Mouse (Mus musculus): ENCODE measurements around the gene Dyrk1b. TPM values are rescaled to one million over a fixed set of nuclear protein-coding genes. Genes with fewer than 3 reads are reported as not detected.

The Dyrk1b gene
- polyA plus RNA-seq, 1 experiment, result 10.8 TPM

- Histone ChIP-seq H3K27ac (ENCODE audit: control insufficient read depth, insufficient read depth, low read depth, low read length, poor library complexity) (no peak overlapping the region; the same call in 1 of the 2 replicates), H3K4me3 (replicated peaks; ENCODE audit: control insufficient read depth, low read depth, low read length) (peak overlapping the region; percentile 22), H3K4me1 (ENCODE audit: control insufficient read depth, insufficient read depth, low read length) (no peaks in the 10 kb centered on the region; the same call in 1 of the 2 replicates)
- WGBS, result 93% methylated on average over 12 of the region's 12 CpGs
- TF ChIP-seq POLR2A (IDR thresholded peaks at IDR 0.05; ENCODE audit: borderline replicate concordance, control insufficient read depth, low read depth, low read length) (no peak), CTCF (IDR thresholded peaks at IDR 0.05; ENCODE audit: control insufficient read depth, insufficient read depth, low read length) (no peak)
These were observed 2.1 kb downstream of the Dyrk1b start for GRCm38 (mm10) chr7:28181376-28181775.

DNA sequence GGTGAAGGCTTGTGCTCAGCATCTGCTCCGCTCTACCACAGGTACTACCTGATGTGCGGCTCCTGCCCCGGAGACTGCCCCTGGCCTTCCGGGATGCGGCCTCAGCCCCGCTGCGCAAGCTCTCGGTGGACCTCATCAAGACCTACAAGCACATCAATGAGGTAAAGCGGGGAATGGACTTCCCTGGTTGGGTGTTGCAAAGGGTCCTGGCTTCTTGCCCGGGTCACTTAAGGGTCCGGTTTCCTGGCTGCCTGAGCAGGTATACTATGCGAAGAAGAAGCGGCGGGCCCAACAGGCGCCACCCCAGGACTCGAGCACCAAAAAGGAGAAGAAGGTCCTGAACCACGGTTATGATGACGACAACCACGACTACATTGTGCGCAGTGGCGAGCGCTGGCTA, 3.1 kb downstream of the Dyrk1b start:
- Histone ChIP-seq H3K4me3 (replicated peaks; ENCODE audit: control insufficient read depth, low read depth, low read length) (no peak overlapping the region), H3K4me1 (ENCODE audit: control insufficient read depth, insufficient read depth, low read length) (no peaks in the 10 kb centered on the region; the same call in 1 of the 2 replicates), H3K27ac (ENCODE audit: control insufficient read depth, insufficient read depth, low read depth, low read length, poor library complexity) (no peak overlapping the region)
- no peak for TF ChIP-seq CTCF (IDR thresholded peaks at IDR 0.05; ENCODE audit: control insufficient read depth, insufficient read depth, low read length)
- TF ChIP-seq POLR2A (IDR thresholded peaks at IDR 0.05; ENCODE audit: borderline replicate concordance, control insufficient read depth, low read depth, low read length), result no peak
- WGBS, result 91% methylated on average over 22 of the region's 22 CpGs

DNA sequence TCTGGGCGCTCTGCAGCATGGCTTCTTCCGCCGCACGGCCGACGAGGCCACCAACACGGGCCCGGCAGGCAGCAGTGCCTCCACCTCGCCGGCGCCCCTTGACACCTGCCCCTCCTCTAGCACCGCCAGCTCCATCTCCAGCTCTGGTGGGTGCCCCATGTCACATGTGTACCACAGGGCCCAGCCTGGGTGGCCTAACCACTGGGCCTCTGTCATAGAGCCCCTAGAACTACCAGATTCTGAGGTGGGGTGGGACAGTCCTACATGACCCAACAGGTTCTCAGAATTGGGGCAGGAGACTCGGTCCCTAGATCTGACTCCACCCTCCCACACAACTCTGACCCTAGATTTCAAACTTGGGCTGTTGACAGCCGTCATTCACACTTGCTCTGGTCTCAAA, 6.6 kb downstream of the Dyrk1b start:
- TF ChIP-seq POLR2A (IDR thresholded peaks at IDR 0.05; ENCODE audit: borderline replicate concordance, control insufficient read depth, low read depth, low read length), result no peak
- TF ChIP-seq CTCF (IDR thresholded peaks at IDR 0.05; ENCODE audit: control insufficient read depth, insufficient read depth, low read length), result no peak
- no peak overlapping the region for H3K27ac ChIP-seq (ENCODE audit: control insufficient read depth, insufficient read depth, low read depth, low read length, poor library complexity)
- H3K4me1 ChIP-seq (ENCODE audit: control insufficient read depth, insufficient read depth, low read length), result no peaks in the 10 kb centered on the region; the same call in 1 of the 2 replicates
- 94% methylated on average over 14 of the region's 14 CpGs for WGBS
- no peak overlapping the region for H3K4me3 ChIP-seq (replicated peaks; ENCODE audit: control insufficient read depth, low read depth, low read length)

DNA sequence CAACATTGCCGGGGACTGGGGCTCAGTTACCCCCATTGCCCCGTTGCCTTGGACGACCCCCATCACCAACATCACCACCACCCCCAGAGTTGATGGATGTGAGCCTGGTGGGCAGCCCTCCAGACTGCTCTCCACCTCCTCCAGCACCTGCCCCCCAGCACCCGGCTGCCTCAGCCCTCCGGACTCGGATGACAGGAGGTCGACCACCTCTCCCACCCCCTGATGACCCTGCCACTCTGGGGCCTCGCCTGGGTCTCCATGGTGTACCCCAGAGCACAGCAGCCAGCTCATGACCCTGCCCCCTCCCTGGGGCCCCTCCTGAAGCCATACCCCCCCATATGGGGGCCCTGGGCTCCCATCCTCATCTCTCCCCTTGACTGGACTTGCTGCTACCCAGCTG, 7.4 kb downstream of the Dyrk1b start:
- H3K27ac ChIP-seq (ENCODE audit: control insufficient read depth, insufficient read depth, low read depth, low read length, poor library complexity), result no peak overlapping the region
- H3K4me1 ChIP-seq (ENCODE audit: control insufficient read depth, insufficient read depth, low read length), result no peaks in the 10 kb centered on the region
- TF ChIP-seq CTCF (IDR thresholded peaks at IDR 0.05; ENCODE audit: control insufficient read depth, insufficient read depth, low read length) (no peak), POLR2A (IDR thresholded peaks at IDR 0.05; ENCODE audit: borderline replicate concordance, control insufficient read depth, low read depth, low read length) (no peak)
- 93% methylated on average over 8 of the region's 8 CpGs for WGBS
- H3K4me3 ChIP-seq (replicated peaks; ENCODE audit: control insufficient read depth, low read depth, low read length), result no peak overlapping the region

- Histone ChIP-seq H3K4me3 (replicated peaks; ENCODE audit: control insufficient read depth, low read depth, low read length) (no peak overlapping the region), H3K4me1 (ENCODE audit: control insufficient read depth, insufficient read depth, low read length) (no peaks in the 10 kb centered on the region), H3K27ac (ENCODE audit: control insufficient read depth, insufficient read depth, low read depth, low read length, poor library complexity) (no peak overlapping the region)
- WGBS, result 86% methylated on average over 3 of the region's 3 CpGs
- TF ChIP-seq CTCF (IDR thresholded peaks at IDR 0.05; ENCODE audit: control insufficient read depth, insufficient read depth, low read length) (no peak), POLR2A (IDR thresholded peaks at IDR 0.05; ENCODE audit: borderline replicate concordance, control insufficient read depth, low read depth, low read length) (no peak)
These were observed 12.2 kb downstream of the Dyrk1b start for GRCm38 (mm10) chr7:28191489-28191888.

GRCm38 (mm10) chr7:28191903-28192302, 12.6 kb downstream of the Dyrk1b start:
- WGBS, result 97% methylated on average over 1 of the region's 1 CpGs

DNA sequence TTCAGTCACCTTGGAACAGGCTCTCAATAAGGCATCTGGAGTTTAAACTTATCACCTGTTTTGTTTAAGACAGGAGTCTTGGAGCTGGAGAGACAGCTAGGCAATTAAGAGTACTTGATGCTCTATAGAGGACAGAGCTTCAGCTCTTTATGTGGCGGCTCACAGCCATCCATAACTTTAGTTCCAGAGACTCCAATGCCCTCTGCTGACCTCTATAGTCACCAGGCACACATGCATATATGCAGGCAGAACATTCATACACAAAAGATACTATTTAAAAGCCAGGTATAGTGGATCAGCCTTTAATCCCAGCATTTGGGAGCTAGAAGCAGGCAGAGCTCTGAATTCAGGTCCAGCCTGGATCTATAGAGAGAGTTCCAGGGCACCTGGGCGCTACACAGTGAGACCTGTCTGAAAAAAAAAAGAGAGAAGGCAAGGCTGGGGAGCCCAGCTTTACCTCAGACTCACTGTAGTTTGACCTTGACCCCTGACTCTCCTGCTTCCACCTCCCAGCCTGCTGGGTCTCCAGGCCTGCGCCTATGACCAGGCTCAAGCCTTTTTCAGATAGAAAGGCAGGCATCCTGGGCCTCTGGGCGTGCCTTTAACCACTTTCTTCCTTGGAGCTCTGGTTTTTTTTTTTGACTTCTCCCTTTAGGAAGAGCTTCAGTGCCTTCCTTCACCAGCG, 16.3 kb downstream of the Dyrk1b start:
- TF ChIP-seq POLR2A (IDR thresholded peaks at IDR 0.05; ENCODE audit: borderline replicate concordance, control insufficient read depth, low read depth, low read length), result no peak
- no peak for TF ChIP-seq CTCF (IDR thresholded peaks at IDR 0.05; ENCODE audit: control insufficient read depth, insufficient read depth, low read length)
- 83% methylated on average over 5 of the region's 5 CpGs for WGBS
- H3K4me3 ChIP-seq (replicated peaks; ENCODE audit: control insufficient read depth, low read depth, low read length), result no peak overlapping the region
- no peak overlapping the region for H3K27ac ChIP-seq (ENCODE audit: control insufficient read depth, insufficient read depth, low read depth, low read length, poor library complexity)
- no peaks in the 10 kb centered on the region for H3K4me1 ChIP-seq (ENCODE audit: control insufficient read depth, insufficient read depth, low read length)

More at GRCm38 (mm10) chr7:28191903-28192302, 12.6 kb downstream of the Dyrk1b start:
- H3K27ac ChIP-seq (ENCODE audit: control insufficient read depth, insufficient read depth, low read depth, low read length, poor library complexity), result no peak overlapping the region
- no peak for TF ChIP-seq POLR2A (IDR thresholded peaks at IDR 0.05; ENCODE audit: borderline replicate concordance, control insufficient read depth, low read depth, low read length)
- TF ChIP-seq CTCF (IDR thresholded peaks at IDR 0.05; ENCODE audit: control insufficient read depth, insufficient read depth, low read length), result no peak
- H3K4me1 ChIP-seq (ENCODE audit: control insufficient read depth, insufficient read depth, low read length), result no peaks in the 10 kb centered on the region
- H3K4me3 ChIP-seq (replicated peaks; ENCODE audit: control insufficient read depth, low read depth, low read length), result no peak overlapping the region

DNA sequence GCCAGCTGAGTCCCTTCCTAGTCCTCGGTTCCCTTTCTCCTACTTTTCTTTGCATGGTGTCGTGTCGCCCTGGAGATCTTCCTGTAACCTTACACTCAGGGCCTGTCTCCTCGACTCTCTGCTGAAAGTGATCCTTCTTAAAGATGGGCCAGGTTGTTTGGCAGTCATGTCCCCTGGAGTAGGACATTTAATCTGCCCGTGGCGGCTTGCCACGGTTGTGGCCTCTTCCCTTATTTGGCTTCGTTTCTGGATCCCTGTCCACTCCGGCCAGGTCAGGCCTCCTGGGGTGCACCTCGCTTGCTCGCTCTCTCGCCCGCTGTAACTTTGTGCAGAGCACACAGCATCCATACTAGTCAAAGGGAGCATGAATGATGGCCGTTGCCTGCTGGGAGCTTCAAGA, 17.3 kb downstream of the Dyrk1b start:
- Histone ChIP-seq H3K4me3 (replicated peaks; ENCODE audit: control insufficient read depth, low read depth, low read length) (no peak overlapping the region), H3K27ac (ENCODE audit: control insufficient read depth, insufficient read depth, low read depth, low read length, poor library complexity) (no peak overlapping the region), H3K4me1 (ENCODE audit: control insufficient read depth, insufficient read depth, low read length) (no peaks in the 10 kb centered on the region)
- no peak for TF ChIP-seq CTCF (IDR thresholded peaks at IDR 0.05; ENCODE audit: control insufficient read depth, insufficient read depth, low read length)
- no peak for TF ChIP-seq POLR2A (IDR thresholded peaks at IDR 0.05; ENCODE audit: borderline replicate concordance, control insufficient read depth, low read depth, low read length)
- 80% methylated on average over 14 of the region's 14 CpGs for WGBS
